Mouse (Mus musculus) liver, embryonic 14.5 days (tissue): ENCODE results near the gene Dpf1.

ENCODE experiments used
- CTCF ChIP-seq: IDR thresholded peaks from 2 replicates; pipeline ENCODE4 v1.5.1; 2016; ENCODE audit warnings: antibody characterized with exemption, low read depth, control low read depth
- EP300 ChIP-seq: IDR thresholded peaks from 2 replicates; pipeline ENCODE4 v1.6.1; 2016; ENCODE audit warnings: antibody characterized with exemption, low read depth

- TF ChIP-seq EP300, result no peak
- no peak for TF ChIP-seq CTCF
These were observed 9.3 kb downstream of the Dpf1 start for GRCm38 (mm10) chr7:29313051-29313450.
